Mouse (Mus musculus) right cerebral cortex, postnatal 10 days (tissue): ENCODE data around the gene Saa1.

Experiments used
- DNase-seq, 2 experiments: peaks; one replicate each; pipeline ENCODE4 v3.0.0; 2021; ENCODE audit warnings: low spot score in 2 of 2

Gene Saa1

GRCm38 (mm10) chr7:46718591-46719270, 24.0 kb downstream of the Saa1 start:
- DNase-seq: peak; percentile 35 to 42

- peak in 1 of 2 experiments; percentile 41 for DNase-seq
Observed at GRCm38 (mm10) chr7:46716897-46717296, 25.9 kb downstream of the Saa1 start.

- no peak for DNase-seq
Observed at GRCm38 (mm10) chr7:46715600-46715999, 27.2 kb downstream of the Saa1 start, which contains the start of gene Saa3. Gene Saa3, minus strand, starts transcription at chr7:46715700.

GRCm38 (mm10) chr7:46714518-46714917, 28.3 kb downstream of the Saa1 start:
- DNase-seq: peak; percentile 40 to 69

- no peak for DNase-seq
Observed at GRCm38 (mm10) chr7:46712250-46712649, 30.5 kb downstream of the Saa1 start.

GRCm38 (mm10) chr7:46710390-46710844, 32.4 kb downstream of the Saa1 start, which contains the start of gene Saal1:
Gene Saal1, minus strand, starts transcription at chr7:46710680.
- peak; percentile 89 to 92 for DNase-seq

- no peak for DNase-seq
Observed at GRCm38 (mm10) chr7:46700521-46701025, 42.2 kb downstream of the Saa1 start.

- no peak for DNase-seq
Observed at GRCm38 (mm10) chr7:46696754-46697153, 46.0 kb downstream of the Saa1 start.
